Mouse (Mus musculus) lung, embryonic 16.5 days (tissue): ENCODE measurements around the gene Arf6. TPM values are rescaled to one million over a fixed set of nuclear protein-coding genes. Genes with fewer than 3 reads are reported as not detected.

Source experiments
- ATAC-seq: fragments of 200-750 bp; cut with Nextera tagmentation; 2 replicates; pipeline ENCODE4 v1.8.0; 2017; ENCODE audit warnings: low read depth, mild to moderate bottlenecking, moderate library complexity
- H3K27ac ChIP-seq: fragments of 300-500 bp; sonication (generic); 2 replicates; pipeline ENCODE4 v1.5.1; 2014; ENCODE audit warnings: mild to moderate bottlenecking, control low read depth, low read length
- H3K27me3 ChIP-seq: fragments of 300-500 bp; sonication (generic); 2 replicates; pipeline ENCODE4 v1.6.1; 2014; ENCODE audit warnings: low read depth, low read length, mixed read lengths; ENCODE audit not compliant: control insufficient read depth, insufficient read depth
- H3K36me3 ChIP-seq: fragments of 300-500 bp; sonication (generic); 2 replicates; pipeline ENCODE4 v1.6.1; 2014; ENCODE audit warnings: low read length; ENCODE audit not compliant: control insufficient read depth, insufficient read depth
- H3K4me1 ChIP-seq: fragments of 300-500 bp; sonication (generic); replicated peaks from 2 replicates; pipeline ENCODE4 v1.6.1; 2014; ENCODE audit warnings: low read length, mixed read lengths; ENCODE audit not compliant: control insufficient read depth, insufficient read depth
- H3K4me2 ChIP-seq: fragments of 300-500 bp; sonication (generic); 2 replicates; pipeline ENCODE4 v1.6.1; 2014; ENCODE audit warnings: low read depth, low read length, control low read depth
- H3K4me3 ChIP-seq: fragments of 300-500 bp; sonication (generic); 2 replicates; pipeline ENCODE4 v1.5.1; 2014; ENCODE audit warnings: mild to moderate bottlenecking, low read length, control low read depth
- H3K9ac ChIP-seq: fragments of 300-500 bp; sonication (generic); 2 replicates; pipeline ENCODE4 v1.6.1; 2014; ENCODE audit warnings: low read length, control low read depth
- H3K9me3 ChIP-seq: fragments of 300-500 bp; sonication (generic); 2 replicates; pipeline ENCODE4 v1.6.1; 2016; ENCODE audit warnings: low read length; ENCODE audit not compliant: control insufficient read depth
- WGBS: fragments of 180-500 bp; shearing (Covaris S2); extraction: QIAGEN DNeasy Blood & Tissue Kit; methylation state at CpG from one replicate; pipeline ENCODE4 v1.1.7; 2014; 5-methylcytosine and 5-hydroxymethylcytosine counted together
- polyA plus RNA-seq: library from polyadenylated mRNA; unstranded; fragments of >200 nt; fragmentation: Nextera tagmentation; extraction: Ambion mirVana; gene quantifications from 2 replicates; pipeline ENCODE4 v1.2.1, GENCODE M21; 2015

Gene Arf6
- polyA plus RNA-seq = 35.1 and 41.8 TPM in 2 replicates

- under 1% methylated on average over 70 of the region's 121 CpGs for WGBS
- ATAC-seq = peak; percentile 95
These were observed at the start of gene Arf6, which contains the start of gene Gm9887 for GRCm38 (mm10) chr12:69371854-69372671. Gene Arf6 (plus strand): TSS chr12:69372150. Gene Gm9887 (minus strand): TSS chr12:69372458.

GRCm38 (mm10) chr12:69331187-69331586 is 40.8 kb upstream of the Arf6 start:
- WGBS = 85% methylated on average over 3 of the region's 3 CpGs
- ATAC-seq = no peak
- H3K27ac ChIP-seq = no peak overlapping the region
- no peak overlapping the region for H3K4me3 ChIP-seq
- H3K27me3 ChIP-seq = no peaks in the 10 kb centered on the region
- H3K4me1 ChIP-seq = no peaks in the 10 kb centered on the region
- no peak overlapping the region for H3K4me2 ChIP-seq
- no peak overlapping the region for H3K9ac ChIP-seq
- H3K9me3 ChIP-seq = no peaks in the 10 kb centered on the region
- H3K36me3 ChIP-seq = peaks cover 21% of the 10 kb centered on the region

More at GRCm38 (mm10) chr12:69371854-69372671, at the start of gene Arf6, which contains the start of gene Gm9887:
- peak within 1 kb of the TSS; percentile 95 for H3K4me3 ChIP-seq
- H3K9ac ChIP-seq = peak within 1 kb of the TSS; percentile 100
- no peaks in the 10 kb centered on the region for H3K9me3 ChIP-seq
- H3K36me3 ChIP-seq = no peaks in the 10 kb centered on the region
- H3K27me3 ChIP-seq = no peaks in the 10 kb centered on the region
- H3K4me1 ChIP-seq = peaks cover 17% of the 10 kb centered on the region
- peak within 1 kb of the TSS; percentile 91 for H3K4me2 ChIP-seq
- peak within 1 kb of the TSS; percentile 99 for H3K27ac ChIP-seq

DNA sequence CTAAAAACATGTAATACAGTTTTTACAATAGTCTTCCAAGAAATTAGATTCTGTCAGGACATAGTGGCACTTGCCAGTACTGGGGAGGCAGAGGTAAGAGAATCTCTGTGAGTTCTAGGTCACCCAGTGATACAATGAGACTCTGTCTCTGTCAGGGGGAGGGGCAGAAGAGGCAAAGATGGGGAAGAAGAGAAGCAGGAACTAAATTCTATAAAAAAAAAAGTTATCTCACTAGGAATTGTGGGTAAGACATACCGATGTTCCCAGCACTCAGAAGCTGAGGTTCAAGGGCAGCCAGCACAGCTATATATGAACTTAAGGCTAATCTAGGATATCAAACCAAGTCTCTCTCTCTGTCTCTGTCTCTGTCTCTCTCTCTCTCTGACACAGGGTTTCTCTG is 39.8 kb upstream of the Arf6 start:
- peaks cover 25% of the 10 kb centered on the region for H3K36me3 ChIP-seq
- no peak overlapping the region for H3K9ac ChIP-seq
- no peak for ATAC-seq
- no peaks in the 10 kb centered on the region for H3K4me1 ChIP-seq
- H3K4me2 ChIP-seq = no peak overlapping the region
- H3K27ac ChIP-seq = no peak overlapping the region
- no peak overlapping the region for H3K4me3 ChIP-seq
- H3K27me3 ChIP-seq = no peaks in the 10 kb centered on the region
- H3K9me3 ChIP-seq = no peaks in the 10 kb centered on the region
- 92% methylated on average over 1 of the region's 1 CpGs for WGBS

GRCm38 (mm10) chr12:69333547-69333946 is 38.4 kb upstream of the Arf6 start:
- no peak overlapping the region for H3K4me2 ChIP-seq
- H3K27me3 ChIP-seq = no peaks in the 10 kb centered on the region

GRCm38 (mm10) chr12:69349928-69350327 is 22.0 kb upstream of the Arf6 start:
- Histone ChIP-seq H3K9me3 (no peaks in the 10 kb centered on the region), H3K36me3 (peaks cover 23% of the 10 kb centered on the region), H3K4me1 (no peaks in the 10 kb centered on the region), H3K27ac (no peak overlapping the region), H3K9ac (no peak overlapping the region), H3K4me3 (no peak overlapping the region), H3K27me3 (no peaks in the 10 kb centered on the region), H3K4me2 (no peak overlapping the region)
- ATAC-seq = no peak
- WGBS = 80% methylated on average over 2 of the region's 2 CpGs

More at GRCm38 (mm10) chr12:69333547-69333946, 38.4 kb upstream of the Arf6 start:
- WGBS = 87% methylated on average over 2 of the region's 2 CpGs
- Histone ChIP-seq H3K4me1 (no peaks in the 10 kb centered on the region), H3K36me3 (peaks cover 31% of the 10 kb centered on the region), H3K9me3 (no peaks in the 10 kb centered on the region), H3K4me3 (no peak overlapping the region), H3K27ac (no peak overlapping the region), H3K9ac (no peak overlapping the region)
- no peak for ATAC-seq

DNA sequence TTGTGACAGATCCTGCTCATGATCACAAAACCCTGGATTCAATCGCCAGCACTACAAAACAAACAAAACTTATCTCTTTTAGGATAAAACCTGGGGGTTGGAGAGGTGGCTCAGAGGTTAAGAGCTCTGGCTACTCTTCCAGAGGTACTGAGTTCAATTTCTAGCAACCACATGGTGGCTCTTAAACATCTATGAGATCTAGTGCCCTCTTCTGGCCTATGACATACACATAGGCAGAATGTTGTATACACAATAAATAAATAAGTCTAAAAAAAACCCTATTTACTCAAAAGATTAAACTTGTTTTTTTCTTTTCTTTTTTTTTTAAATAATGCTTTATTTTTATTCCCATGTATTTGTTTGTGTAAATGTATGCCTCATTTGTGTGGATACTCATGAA is 20.3 kb upstream of the Arf6 start:
- no peak overlapping the region for H3K4me2 ChIP-seq
- H3K27me3 ChIP-seq = no peaks in the 10 kb centered on the region
- H3K9me3 ChIP-seq = no peaks in the 10 kb centered on the region
- no peak overlapping the region for H3K27ac ChIP-seq
- 61% methylated on average over 1 of the region's 1 CpGs for WGBS
- no peak overlapping the region for H3K4me3 ChIP-seq
- no peak overlapping the region for H3K9ac ChIP-seq
- peaks cover 18% of the 10 kb centered on the region for H3K36me3 ChIP-seq
- no peak for ATAC-seq
- peaks cover 3% of the 10 kb centered on the region; the same call in 1 of the 2 replicates for H3K4me1 ChIP-seq

GRCm38 (mm10) chr12:69356546-69357299 is 15.2 kb upstream of the Arf6 start, which contains the start of gene Nemf:
Gene Nemf (minus strand): TSS chr12:69357165.
- under 1% methylated on average over 42 of the region's 50 CpGs for WGBS
- Histone ChIP-seq H3K9me3 (no peaks in the 10 kb centered on the region), H3K36me3 (peaks cover 7% of the 10 kb centered on the region; the same call in 1 of the 2 replicates), H3K4me3 (peak within 1 kb of the TSS; percentile 86), H3K27ac (peak within 1 kb of the TSS; percentile 78), H3K27me3 (no peaks in the 10 kb centered on the region), H3K4me2 (peak within 1 kb of the TSS; percentile 72), H3K9ac (peak within 1 kb of the TSS; percentile 89), H3K4me1 (peaks cover 3% of the 10 kb centered on the region; the same call in 1 of the 2 replicates)
- ATAC-seq = peak; percentile 63

DNA sequence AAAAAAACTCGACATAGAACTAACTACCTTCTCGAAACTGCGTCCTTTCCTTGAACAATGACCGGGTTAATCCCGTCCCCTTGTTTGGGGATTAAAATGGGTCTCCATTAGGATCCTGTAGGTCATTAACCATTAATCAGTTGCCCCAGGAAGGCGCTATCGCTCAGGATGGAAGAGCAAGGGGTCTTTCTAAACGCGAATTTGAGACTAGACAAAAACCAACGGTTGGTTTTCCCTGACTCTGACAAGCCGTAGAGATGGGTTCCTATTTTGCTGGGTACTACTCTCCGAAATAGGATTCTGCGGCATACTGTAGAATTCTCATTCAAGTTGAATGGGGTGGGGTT is 14.7 kb upstream of the Arf6 start:
- Histone ChIP-seq H3K9ac (peak overlapping the region; percentile 89), H3K4me2 (peak overlapping the region; percentile 72), H3K27me3 (no peaks in the 10 kb centered on the region), H3K36me3 (peaks cover 4% of the 10 kb centered on the region; the same call in 1 of the 2 replicates), H3K4me1 (peaks cover 6% of the 10 kb centered on the region; the same call in 1 of the 2 replicates), H3K4me3 (peak overlapping the region; percentile 86), H3K27ac (peak overlapping the region; percentile 78), H3K9me3 (no peaks in the 10 kb centered on the region)
- ATAC-seq = no peak
- 5% methylated on average over 13 of the region's 13 CpGs for WGBS

- 12% methylated on average over 5 of the region's 5 CpGs for WGBS
These were observed 11.3 kb upstream of the Arf6 start for GRCm38 (mm10) chr12:69360655-69360996.

More at GRCm38 (mm10) chr12:69360655-69360996, 11.3 kb upstream of the Arf6 start:
- H3K9me3 ChIP-seq = no peaks in the 10 kb centered on the region
- H3K4me1 ChIP-seq = peaks cover 15% of the 10 kb centered on the region
- ATAC-seq = no peak
- H3K27ac ChIP-seq = no peak overlapping the region
- no peak overlapping the region for H3K4me2 ChIP-seq
- H3K4me3 ChIP-seq = no peak overlapping the region
- no peaks in the 10 kb centered on the region for H3K36me3 ChIP-seq
- no peak overlapping the region for H3K9ac ChIP-seq
- H3K27me3 ChIP-seq = no peaks in the 10 kb centered on the region
